Mouse (Mus musculus) cortical plate, adult 2 months (tissue): Measurements from ENCODE around the gene Phgr1.

ENCODE experiments used
- CTCF ChIP-seq: fragments of 200-500 bp; IDR thresholded peaks from 2 replicates; pipeline ENCODE4 v1.5.1; 2011; ENCODE audit warnings: mild to moderate bottlenecking, control low read depth, low read length; ENCODE audit not compliant: insufficient read depth; ENCODE audit errors: extremely low read depth
- POLR2A ChIP-seq: fragments of 200-500 bp; IDR thresholded peaks from 2 replicates; pipeline ENCODE4 v1.6.1; 2011; ENCODE audit warnings: mild to moderate bottlenecking, low read length, control low read depth; ENCODE audit not compliant: insufficient read depth; ENCODE audit errors: extremely low read depth

DNA sequence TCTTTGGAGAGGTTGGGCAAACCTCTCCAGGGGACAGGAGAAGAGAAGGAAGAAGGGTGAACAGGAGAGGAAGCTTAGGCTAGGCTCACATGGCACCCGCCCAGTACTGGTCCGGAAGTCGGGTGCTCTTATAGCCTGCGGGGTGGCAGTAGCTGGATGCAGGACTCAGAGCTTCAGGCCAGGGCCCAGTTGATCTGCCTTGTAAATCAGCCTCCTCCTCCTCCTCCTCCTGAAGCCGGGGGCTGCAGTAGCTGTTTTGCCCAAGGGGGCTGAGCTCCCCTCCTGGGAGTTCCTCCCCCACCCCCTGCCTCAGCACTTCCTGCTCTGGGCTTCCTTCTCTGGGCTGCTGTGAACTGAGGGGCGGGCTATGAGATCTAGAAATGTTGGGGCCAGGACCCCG lies 44.2 kb upstream of the Phgr1 start, which contains the start of gene Plcb2:
- TF ChIP-seq POLR2A, result no peak
- no peak for TF ChIP-seq CTCF
